Mouse (Mus musculus) lung, adult 2 months (tissue): ENCODE measurements around the gene Nudt3. TPM values are rescaled to one million over a fixed set of nuclear protein-coding genes. Genes with fewer than 3 reads are reported as not detected.
A peak's percentile ranks its signal among the peaks of the same experiment; 100 is the strongest.

Experiments used
- DNase-seq: peaks from one replicate; pipeline ENCODE4 v3.0.0; 2022
- H3K4me1 ChIP-seq: fragments of 200-500 bp; 2 replicates; pipeline ENCODE4 v1.6.1; 2011; ENCODE audit warnings: low read length; ENCODE audit not compliant: control insufficient read depth, insufficient read depth
- H3K4me3 ChIP-seq: fragments of 200-500 bp; replicated peaks from 2 replicates; pipeline ENCODE3; 2011; ENCODE audit warnings: low read depth, mild to moderate bottlenecking, control low read depth, low read length; ENCODE audit errors: extremely low read depth
- CTCF ChIP-seq: fragments of 200-500 bp; IDR thresholded peaks from 2 replicates; pipeline ENCODE4 v1.5.1; 2011; ENCODE audit warnings: mild to moderate bottlenecking, low read length, control low read depth; ENCODE audit not compliant: insufficient read depth
- POLR2A ChIP-seq: fragments of 200-500 bp; IDR thresholded peaks from 2 replicates; pipeline ENCODE4 v1.6.1; 2011; ENCODE audit warnings: low read depth, mild to moderate bottlenecking, control low read depth, low read length, borderline replicate concordance; ENCODE audit errors: extremely low read depth
- WGBS: fragments of 180-500 bp; shearing (Covaris S2); methylation state at CpG from one replicate; pipeline ENCODE4 v1.1.7; 2018; 5-methylcytosine and 5-hydroxymethylcytosine counted together
- polyA plus RNA-seq: library from polyadenylated mRNA; depleted of rRNA; stranded (reverse); fragments of >200 nt; gene quantifications from 2 replicates; pipeline ENCODE4 v1.2.3, GENCODE M21; 2012

Nudt3 gene
- polyA plus RNA-seq, 1 experiment: 60.4 TPM

DNA sequence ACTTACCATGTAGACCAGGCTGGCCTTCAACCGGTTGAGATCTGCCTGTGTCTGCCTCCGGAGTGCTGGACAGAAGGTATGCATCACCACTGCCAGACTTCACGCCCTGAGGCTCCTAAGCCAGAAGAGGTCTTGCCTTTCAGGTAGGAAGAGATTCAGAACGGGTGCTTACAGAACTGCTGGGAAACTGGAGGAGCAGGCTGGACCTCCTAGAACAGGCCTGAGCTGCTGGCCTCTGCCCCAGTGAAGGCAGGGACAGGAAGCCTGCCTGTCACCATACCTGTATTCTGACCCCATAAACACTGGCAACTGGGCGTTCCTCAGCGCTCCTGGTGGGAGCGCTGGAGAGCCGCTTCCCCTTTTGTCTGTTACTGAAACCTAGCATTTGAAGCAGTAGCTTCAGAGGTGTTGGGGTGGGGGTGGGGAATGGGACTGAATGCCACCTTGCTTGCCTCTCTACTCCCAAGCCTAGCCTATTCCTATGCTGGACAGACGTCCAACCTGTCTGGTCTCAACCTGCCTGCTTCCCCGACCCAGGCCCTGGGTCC, 71.8 kb downstream of the Nudt3 start:
- 65% methylated on average over 10 of the region's 10 CpGs for WGBS
- Histone ChIP-seq H3K4me3 (no peak overlapping the region), H3K4me1 (no peaks in the 10 kb centered on the region)
- DNase-seq: no peak
- TF ChIP-seq POLR2A (no peak), CTCF (no peak)

DNA sequence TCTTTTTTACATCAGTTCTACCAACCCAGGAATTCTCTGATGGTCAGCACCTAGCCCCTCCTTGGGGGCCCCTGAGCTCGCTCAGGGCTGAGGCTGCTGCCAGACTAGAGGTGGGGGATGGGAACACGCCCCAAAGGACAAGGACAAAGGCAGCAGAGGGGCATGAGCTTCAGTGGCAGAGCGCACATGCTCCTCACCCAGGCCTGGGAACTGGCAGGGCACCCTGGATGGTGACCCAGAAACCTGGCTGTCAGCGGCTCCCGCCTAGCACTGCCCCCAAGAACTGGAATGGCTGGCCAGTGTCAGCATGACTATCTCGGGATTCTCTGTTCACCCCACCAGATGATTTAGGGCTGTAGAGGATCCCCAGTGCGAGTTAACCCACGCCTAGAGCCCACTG, 74.1 kb downstream of the Nudt3 start:
- TF ChIP-seq POLR2A (no peak), CTCF (no peak)
- WGBS: 81% methylated on average over 8 of the region's 8 CpGs
- H3K4me1 ChIP-seq: no peaks in the 10 kb centered on the region
- H3K4me3 ChIP-seq: no peak overlapping the region
- no peak for DNase-seq

DNA sequence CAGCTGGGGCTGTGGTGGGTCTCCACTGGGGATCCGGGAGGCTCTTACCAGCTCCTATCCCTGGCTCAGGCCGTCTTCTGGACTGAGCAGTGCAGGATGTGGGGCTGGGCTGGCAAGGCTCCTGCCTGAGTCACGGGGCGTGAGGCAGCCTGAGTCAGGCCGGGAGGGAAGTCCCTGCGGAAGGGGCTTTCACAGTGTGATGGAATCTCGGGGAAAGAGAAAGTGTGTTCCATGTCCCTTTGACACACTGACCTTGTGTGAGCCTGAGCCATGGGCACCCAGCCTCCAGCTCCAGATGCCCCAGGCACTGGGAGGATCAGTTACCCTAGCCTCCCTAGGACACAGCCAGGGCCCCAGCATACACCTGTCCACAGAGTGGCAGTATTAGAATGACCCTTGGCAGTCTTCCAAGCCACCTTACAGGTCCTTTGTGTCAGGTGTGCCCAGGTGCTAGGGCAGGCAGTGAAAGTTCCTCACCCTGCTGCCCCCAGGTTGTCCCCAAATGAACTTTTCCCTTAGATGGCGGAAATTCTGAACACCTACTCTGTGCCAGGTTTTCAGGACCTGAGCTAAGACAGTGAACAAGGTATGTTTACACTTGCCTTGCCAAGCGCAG, 75.9 kb downstream of the Nudt3 start:
- no peak for DNase-seq

DNA sequence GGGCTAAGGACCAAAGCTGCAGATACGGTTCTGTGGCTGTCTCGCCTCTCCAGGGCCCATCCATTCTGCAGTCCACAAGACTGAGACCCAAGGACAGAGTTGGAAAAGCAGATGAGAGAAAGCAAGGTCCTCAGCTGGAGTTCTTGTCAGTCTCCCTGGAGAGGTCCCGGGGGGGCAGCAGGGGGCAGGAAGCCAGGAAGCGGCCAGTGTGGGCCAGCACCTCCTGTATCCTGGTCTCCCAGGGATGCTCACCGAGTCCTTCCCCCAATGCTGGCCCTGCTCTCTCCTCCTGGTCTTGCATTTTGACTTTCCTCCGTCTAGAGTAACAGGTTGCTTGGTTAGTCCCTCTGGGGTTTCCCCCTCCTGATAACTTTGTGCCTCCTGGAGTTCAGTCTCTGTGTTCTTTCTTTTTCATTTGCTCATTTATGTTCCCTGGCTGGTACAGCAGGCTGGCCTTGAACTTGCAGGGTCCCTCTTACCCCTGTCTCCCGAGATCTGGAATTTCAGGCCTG, 76.7 kb downstream of the Nudt3 start:
- no peaks in the 10 kb centered on the region for H3K4me1 ChIP-seq
- no peak overlapping the region for H3K4me3 ChIP-seq
- no peak for TF ChIP-seq POLR2A
- no peak for TF ChIP-seq CTCF
- DNase-seq: no peak
- WGBS: 68% methylated on average over 7 of the region's 7 CpGs

More for the DNA sequence above, 75.9 kb downstream of the Nudt3 start:
- WGBS: 37% methylated on average over 9 of the region's 9 CpGs
- TF ChIP-seq POLR2A (no peak), CTCF (no peak)
- H3K4me1 ChIP-seq: no peaks in the 10 kb centered on the region
- H3K4me3 ChIP-seq: no peak overlapping the region

DNA sequence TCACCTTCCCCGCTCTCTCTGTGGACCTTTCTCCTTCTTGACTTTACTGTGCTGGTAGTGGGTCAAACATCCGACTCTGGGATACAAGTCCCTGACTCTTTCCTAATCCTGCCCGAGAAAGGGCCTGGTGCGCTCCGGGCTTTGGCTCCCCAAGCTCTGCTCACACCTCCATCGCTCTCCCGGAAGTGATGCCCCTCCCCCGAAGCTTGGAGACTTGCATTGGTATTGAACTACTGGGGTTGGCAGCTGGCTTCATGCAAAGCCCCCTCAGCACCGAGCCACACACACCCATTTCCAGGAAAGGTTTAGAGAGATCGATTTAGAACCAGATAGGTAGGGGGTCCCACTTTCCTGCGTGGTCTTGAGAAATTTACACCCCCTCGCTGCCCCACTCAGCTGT, 77.3 kb downstream of the Nudt3 start:
- 52% methylated on average over 12 of the region's 12 CpGs for WGBS
- no peak for DNase-seq
- Histone ChIP-seq H3K4me3 (no peak overlapping the region), H3K4me1 (no peaks in the 10 kb centered on the region)
- no peak for TF ChIP-seq CTCF
- TF ChIP-seq POLR2A: no peak

DNA sequence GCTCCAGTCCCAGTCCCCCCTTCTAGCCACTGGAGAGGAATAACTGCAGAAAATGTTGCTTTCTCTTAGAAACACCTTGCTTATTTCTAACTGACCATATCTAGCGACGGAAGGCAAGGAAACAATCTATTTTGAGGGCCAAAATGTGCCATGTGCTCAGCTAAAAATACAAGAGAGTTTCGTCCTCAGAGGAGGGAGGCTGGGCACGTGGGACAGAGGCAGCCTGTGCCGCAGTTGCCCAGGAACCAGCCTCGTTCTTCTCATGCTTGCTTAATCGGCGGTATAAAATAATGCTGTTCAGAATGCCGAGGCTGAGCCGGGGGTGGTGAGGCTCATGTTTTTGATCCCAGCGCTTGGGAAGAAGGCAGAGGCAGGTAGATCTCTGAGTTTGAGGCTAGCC, 78.7 kb downstream of the Nudt3 start:
- no peak for TF ChIP-seq CTCF
- TF ChIP-seq POLR2A: no peak
- Histone ChIP-seq H3K4me3 (no peak overlapping the region), H3K4me1 (no peaks in the 10 kb centered on the region)
- WGBS: 83% methylated on average over 11 of the region's 11 CpGs
- no peak for DNase-seq

DNA sequence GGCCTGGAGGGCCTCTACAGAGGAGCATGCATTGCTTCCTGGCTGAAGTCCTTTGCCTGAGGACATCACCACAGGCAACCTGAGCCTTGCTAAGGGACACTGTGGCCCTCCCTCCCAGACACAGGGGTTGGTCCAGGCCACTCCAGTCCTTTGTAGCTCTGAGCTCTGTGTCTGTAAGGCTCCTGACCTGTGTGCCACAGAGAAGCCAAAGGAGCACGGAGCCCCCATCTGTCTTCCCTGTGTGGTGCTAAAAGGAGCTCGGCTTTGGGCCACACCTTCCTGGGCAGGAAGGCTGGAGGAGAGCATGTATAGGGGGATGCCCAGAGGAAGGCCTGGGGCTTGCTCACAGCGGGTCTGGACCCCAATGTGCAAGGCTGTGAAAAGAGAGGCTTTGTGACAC, 81.3 kb downstream of the Nudt3 start:
- no peaks in the 10 kb centered on the region for H3K4me1 ChIP-seq
- no peak for DNase-seq
- 79% methylated on average over 3 of the region's 3 CpGs for WGBS
- H3K4me3 ChIP-seq: no peak overlapping the region
- TF ChIP-seq POLR2A (no peak), CTCF (no peak)

DNA sequence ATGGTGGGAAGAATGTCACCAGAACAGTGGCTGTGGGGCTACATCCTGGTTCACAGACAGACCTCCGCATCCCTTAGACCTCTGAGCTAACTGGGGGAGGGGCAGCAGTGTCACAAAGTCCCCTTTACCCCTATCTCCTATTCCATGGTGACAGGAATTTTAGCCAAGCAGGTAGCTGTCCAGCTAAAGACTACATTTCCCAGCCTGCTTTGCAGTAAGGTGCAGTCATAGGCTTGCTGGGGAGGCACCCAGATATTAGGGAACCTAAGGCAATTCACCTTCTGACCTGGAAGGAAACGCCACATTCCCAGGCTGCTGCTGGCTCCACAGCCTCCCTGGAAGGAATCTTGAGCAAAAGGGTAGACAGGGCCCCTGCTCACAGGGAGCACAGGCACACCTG, 82.0 kb downstream of the Nudt3 start:
- no peak for DNase-seq
- no peaks in the 10 kb centered on the region for H3K4me1 ChIP-seq
- H3K4me3 ChIP-seq: no peak overlapping the region
- TF ChIP-seq CTCF: no peak
- no peak for TF ChIP-seq POLR2A
- WGBS: 79% methylated on average over 2 of the region's 2 CpGs

DNA sequence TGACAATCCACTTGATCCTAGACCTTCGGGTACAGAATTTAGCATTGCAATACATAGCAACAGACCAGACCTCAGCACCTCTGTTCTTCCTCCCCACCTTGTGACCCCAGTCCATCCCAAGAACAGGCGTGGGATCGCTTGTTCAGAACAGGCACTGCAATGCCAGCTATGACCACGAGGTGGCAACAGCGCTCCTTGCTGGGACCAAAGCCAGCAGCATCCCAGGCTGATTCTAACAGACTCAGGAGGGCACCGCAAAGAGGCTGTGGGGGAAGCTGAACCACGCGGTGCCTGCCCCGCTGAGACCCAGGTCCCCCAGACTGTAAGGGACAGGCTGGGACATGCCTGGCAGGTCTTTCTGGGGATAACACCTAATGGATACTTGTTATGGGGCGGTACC, 88.6 kb downstream of the Nudt3 start:
- 3% methylated on average over 10 of the region's 10 CpGs for WGBS
- DNase-seq: peak; percentile 91
- TF ChIP-seq CTCF: peak; percentile 100
- no peak for TF ChIP-seq POLR2A
- Histone ChIP-seq H3K4me1 (no peaks in the 10 kb centered on the region), H3K4me3 (no peak overlapping the region)

DNA sequence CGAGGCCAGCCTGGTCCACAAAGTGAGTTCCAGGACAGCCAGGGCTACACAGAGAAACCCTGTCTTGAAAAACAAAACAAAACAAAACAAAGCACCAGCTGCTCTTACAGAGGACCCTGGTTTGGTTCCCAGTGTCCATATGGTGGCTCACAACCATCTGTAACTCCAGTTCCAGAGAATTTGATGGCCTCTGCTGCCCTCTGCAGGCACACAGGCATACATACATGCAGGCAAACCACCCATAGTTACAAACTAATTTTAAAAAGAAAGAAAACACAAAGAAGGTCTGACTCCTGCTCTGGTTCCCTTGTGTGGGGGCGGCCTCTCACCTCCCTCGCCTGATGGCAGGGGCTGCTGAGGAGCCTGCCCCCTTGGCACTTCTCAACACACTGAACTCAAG, 89.9 kb downstream of the Nudt3 start:
- Histone ChIP-seq H3K4me3 (no peak overlapping the region), H3K4me1 (no peaks in the 10 kb centered on the region)
- 91% methylated on average over 3 of the region's 3 CpGs for WGBS
- TF ChIP-seq POLR2A (no peak), CTCF (0 out of 2 replicates have a peak, but pooled peaks have one; percentile 25)
- DNase-seq: no peak
